Mouse (Mus musculus) adrenal gland, postnatal 14 days (tissue): ENCODE measurements around the gene Gm21060. TPM values are rescaled to one million over a fixed set of nuclear protein-coding genes. Genes with fewer than 3 reads are reported as not detected.

Experiments used
- total RNA-seq: library from RNA; stranded (reverse); gene quantifications from 2 replicates; pipeline ENCODE4 v1.2.3, GENCODE M21; 2021

Gm21060 gene
- total RNA-seq, 1 experiment from 2014 or later = not detected

Other genes with a start within 250 kb of the Gm21060 start
- 25.2 and 26.7 TPM in 2 replicates for gene Zfp950, start 156.2 kb downstream of the Gm21060 start, total RNA-seq
- not detected in 2 replicates for gene Gm7102, start 120.8 kb downstream of the Gm21060 start, total RNA-seq
- not detected in 2 replicates for gene Gm6020, start 113.2 kb downstream of the Gm21060 start, total RNA-seq
- gene Csf2ra, start 68.6 kb downstream of the Gm21060 start, total RNA-seq = 17.8 and 21.0 TPM in 2 replicates